Mouse (Mus musculus) cortical plate, adult 2 months (tissue): ENCODE results near the gene Nsun7.

ENCODE experiments used
- CTCF ChIP-seq: fragments of 200-500 bp; IDR thresholded peaks from 2 replicates; pipeline ENCODE4 v1.5.1; 2011; ENCODE audit warnings: mild to moderate bottlenecking, control low read depth, low read length; ENCODE audit not compliant: insufficient read depth; ENCODE audit errors: extremely low read depth
- POLR2A ChIP-seq: fragments of 200-500 bp; IDR thresholded peaks from 2 replicates; pipeline ENCODE4 v1.6.1; 2011; ENCODE audit warnings: mild to moderate bottlenecking, low read length, control low read depth; ENCODE audit not compliant: insufficient read depth; ENCODE audit errors: extremely low read depth

GRCm38 (mm10) chr5:66337025-66337968 is 77.6 kb downstream of the Nsun7 start:
- TF ChIP-seq POLR2A (no peak), CTCF (no peak)
